Mouse (Mus musculus): ENCODE data around the gene Gm30191. TPM values are rescaled to one million over a fixed set of nuclear protein-coding genes. Genes with fewer than 3 reads are reported as not detected.

Gm30191 gene
- total and polyA plus RNA-seq, 3 experiments, result not detected

DNA sequence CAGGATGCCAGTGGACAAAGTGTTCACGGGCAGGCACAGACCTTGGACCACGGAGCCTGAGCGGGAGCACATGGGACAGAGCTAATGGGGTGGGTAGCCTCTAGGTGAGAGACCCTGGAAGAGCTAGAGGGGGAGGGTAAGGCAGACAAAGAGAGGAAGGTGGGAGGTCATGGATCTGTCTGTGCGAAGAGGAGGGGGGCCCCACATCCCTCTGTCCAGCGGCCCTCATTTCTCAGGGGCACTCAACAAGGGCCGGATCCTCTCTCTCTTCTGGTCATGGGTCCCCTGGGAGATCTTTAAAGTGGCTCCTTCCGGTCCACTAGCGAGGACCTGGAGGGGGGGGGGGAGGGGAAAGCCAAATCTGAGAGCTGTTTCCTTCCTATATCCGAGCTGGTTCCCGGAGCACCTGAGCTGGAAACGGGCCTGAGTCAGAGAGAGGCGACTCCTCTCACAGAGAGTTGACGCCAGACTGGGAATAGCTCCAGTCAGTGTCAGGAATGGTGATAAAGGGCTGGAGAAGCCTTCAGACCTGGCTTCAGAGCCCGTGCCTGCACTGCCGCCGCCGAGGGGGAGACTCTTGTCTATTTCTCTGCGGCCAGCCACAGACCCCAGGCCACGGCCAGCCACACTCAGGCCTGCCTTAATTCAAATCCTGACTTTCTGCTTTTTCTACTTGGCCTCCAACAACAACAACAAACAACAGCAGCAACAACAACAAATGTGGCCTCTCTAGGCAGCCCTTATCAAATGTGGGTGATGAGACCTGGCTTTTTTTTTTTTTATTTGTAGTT lies 9.9 kb downstream of the Gm30191 start:
- no peak overlapping the region for H3K27ac ChIP-seq (ENCODE audit: insufficient read depth, low read depth)
- no peak overlapping the region; the same call in 1 of the 2 replicates for H3K4me2 ChIP-seq (ENCODE audit: insufficient read depth, low read depth, poor library complexity, severe bottlenecking)
- no peaks in the 10 kb centered on the region for H3K36me3 ChIP-seq (replicated peaks in 1 of 2; ENCODE audit: control insufficient read depth in 1 of 2, insufficient read depth in 1 of 2, low read length in 1 of 2)
- no peak overlapping the region for H3K4me3 ChIP-seq (replicated peaks in 1 of 3; ENCODE audit: low read depth in 2 of 3, low read length in 2 of 3, poor library complexity in 1 of 3)
- no peak for TF ChIP-seq KAT2A (IDR thresholded peaks at IDR 0.05; ENCODE audit: insufficient replicate concordance, low read length)
- no peak for TF ChIP-seq RCOR1 (conservative IDR thresholded peaks at IDR 0.05; ENCODE audit: low read depth, low read length)
- no peak for TF ChIP-seq TCF12 (IDR thresholded peaks at IDR 0.05; ENCODE audit: low read depth, low read length)
- no peak for TF ChIP-seq POLR2AphosphoS2 (IDR thresholded peaks at IDR 0.05; ENCODE audit: low read depth, low read length)
- no peak for TF ChIP-seq JUN (IDR thresholded peaks at IDR 0.05; ENCODE audit: insufficient read depth, low read depth, low read length)
- TF ChIP-seq SIN3A (IDR thresholded peaks at IDR 0.05; ENCODE audit: low read length), result no peak
- TF ChIP-seq ETS1 (conservative IDR thresholded peaks at IDR 0.05; ENCODE audit: low read depth, low read length), result no peak
- TF ChIP-seq MXI1 (IDR thresholded peaks at IDR 0.05; ENCODE audit: low read depth, low read length), result no peak
- no peak for TF ChIP-seq MAZ (IDR thresholded peaks at IDR 0.05; ENCODE audit: low read depth, low read length)
- no peak for TF ChIP-seq SMC3 (IDR thresholded peaks at IDR 0.05; ENCODE audit: low read depth, low read length)
- TF ChIP-seq GABPA (IDR thresholded peaks at IDR 0.05; ENCODE audit: insufficient replicate concordance, low read depth, low read length), result no peak
- peaks cover 4% of the 10 kb centered on the region for H3K9me3 ChIP-seq (replicated peaks; ENCODE audit: low read length)
- H3K4me1 ChIP-seq (ENCODE audit: control insufficient read depth in 1 of 2, insufficient read depth in 2 of 2), result peaks cover 0 to 3% of the 10 kb centered on the region in 2 experiments; a peak in 3 of 4 replicates
- H3K79me2 ChIP-seq (replicated peaks; ENCODE audit: control insufficient read depth, extremely low read depth, insufficient read depth, poor library complexity, severe bottlenecking), result no peaks in the 10 kb centered on the region
- in situ Hi-C loops (cut with MboI; ENCODE audit: low pct_ligation_motif_present, low pct_unique_long_range_greater_than_20kb, low sequenced_read_pairs) (loop anchor here (25.0 kb wide), 1 partner anchor 231 kb away; the partner anchor contains the start of gene Paqr7), dilution Hi-C loops (cut with MboI; ENCODE audit: extremely low pct_ligation_motif_present, extremely low pct_unique_long_range_greater_than_20kb, low sequenced_read_pairs) (no loop called here)
- no peak for DNase-seq (ENCODE audit: extremely low read depth)
- peaks cover 36% of the 10 kb centered on the region for H3K27me3 ChIP-seq (replicated peaks)
- no peak overlapping the region for H3K9ac ChIP-seq (ENCODE audit: insufficient read depth, low read depth)

DNA sequence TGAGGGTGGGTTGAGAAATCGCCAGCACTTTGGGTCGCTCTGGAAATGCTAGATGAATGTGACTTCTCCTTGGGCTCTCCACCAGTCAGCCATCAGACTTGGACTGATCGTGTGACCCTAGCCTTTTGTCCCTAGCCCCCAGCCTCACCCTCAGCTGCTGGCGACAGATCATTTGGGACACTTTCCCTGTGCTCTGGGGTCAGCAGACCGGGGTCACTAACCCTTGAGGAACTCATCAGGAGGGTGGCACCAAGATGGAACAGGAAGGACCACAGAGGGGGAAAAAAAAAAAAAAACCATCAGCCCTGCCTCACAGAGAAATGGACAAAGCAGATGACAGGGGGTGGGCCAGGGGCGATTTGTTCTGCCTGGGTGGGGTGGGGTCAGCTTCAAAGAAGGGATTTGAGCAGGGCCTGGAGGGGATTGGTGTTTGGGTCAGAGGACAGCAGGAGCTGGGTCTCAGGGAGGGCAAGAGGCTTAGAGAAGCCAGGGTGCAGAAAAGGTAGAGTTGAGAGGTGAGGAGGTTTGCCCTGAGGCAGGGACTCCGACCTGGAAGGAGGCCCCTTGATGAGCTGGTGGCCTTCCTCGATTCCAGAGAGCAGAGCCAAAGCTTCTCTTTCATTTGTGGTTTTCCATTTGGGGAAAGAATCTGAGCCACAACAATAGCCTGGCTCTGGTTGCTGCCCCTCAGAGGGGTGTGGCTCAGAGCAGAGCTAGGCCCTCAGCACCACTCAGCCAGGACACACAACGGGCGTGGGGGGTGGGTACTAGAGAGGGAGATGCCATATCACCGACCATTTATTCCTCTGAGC lies 10.7 kb downstream of the Gm30191 start:
- in situ Hi-C loops (cut with MboI; ENCODE audit: low pct_ligation_motif_present, low pct_unique_long_range_greater_than_20kb, low sequenced_read_pairs) (loop anchor here (25.0 kb wide), 1 partner anchor 230 kb away; the partner anchor contains the start of gene Paqr7), dilution Hi-C loops (cut with MboI; ENCODE audit: extremely low pct_ligation_motif_present, extremely low pct_unique_long_range_greater_than_20kb, low sequenced_read_pairs) (no loop called here)
- peaks cover 28% of the 10 kb centered on the region for H3K27me3 ChIP-seq (replicated peaks)
- H3K27ac ChIP-seq (ENCODE audit: insufficient read depth, low read depth), result no peak overlapping the region
- DNase-seq (ENCODE audit: extremely low read depth), result no peak
- peaks cover 7% of the 10 kb centered on the region for H3K9me3 ChIP-seq (replicated peaks; ENCODE audit: low read length)
- H3K4me2 ChIP-seq (ENCODE audit: insufficient read depth, low read depth, poor library complexity, severe bottlenecking), result no peak overlapping the region; the same call in 1 of the 2 replicates
- TF ChIP-seq ZNF384 (IDR thresholded peaks at IDR 0.05; ENCODE audit: low read depth, low read length) (peak; percentile 53), RAD21 (IDR thresholded peaks at IDR 0.05; ENCODE audit: low read depth, low read length) (no peak)
- no peak overlapping the region for H3K4me3 ChIP-seq (replicated peaks in 1 of 3; ENCODE audit: low read depth in 2 of 3, low read length in 2 of 3, poor library complexity in 1 of 3)
- H3K4me1 ChIP-seq (ENCODE audit: control insufficient read depth in 1 of 2, insufficient read depth in 2 of 2), result peaks cover 0 to 3% of the 10 kb centered on the region in 2 experiments; a peak in 3 of 4 replicates
- H3K36me3 ChIP-seq (replicated peaks in 1 of 2; ENCODE audit: control insufficient read depth in 1 of 2, insufficient read depth in 1 of 2, low read length in 1 of 2), result no peaks in the 10 kb centered on the region
- H3K9ac ChIP-seq (ENCODE audit: insufficient read depth, low read depth), result no peak overlapping the region
- no peaks in the 10 kb centered on the region for H3K79me2 ChIP-seq (replicated peaks; ENCODE audit: control insufficient read depth, extremely low read depth, insufficient read depth, poor library complexity, severe bottlenecking)

All from CH12.LX (cell line).